Mouse (Mus musculus): ENCODE measurements around the gene Gstp2.

The Gstp2 gene

GRCm38 (mm10) chr19:4045966-4046865 is at the start of gene Gstp2:
TSS of gene Gstp2 (minus strand) at chr19:4046023.
- DNase-seq (ENCODE audit: low spot score in 2 of 2), result peak; percentile 59 to 66

GRCm38 (mm10) chr19:4094774-4095303 is 49.0 kb upstream of the Gstp2 start:
- DNase-seq (ENCODE audit: low spot score in 2 of 2), result no peak

- peak in 1 of 2 experiments; percentile 4 for DNase-seq (ENCODE audit: low spot score in 2 of 2)
Observed at GRCm38 (mm10) chr19:4094348-4094747, 48.5 kb upstream of the Gstp2 start.

GRCm38 (mm10) chr19:4093772-4094171 is 47.9 kb upstream of the Gstp2 start:
- no peak for DNase-seq (ENCODE audit: low spot score in 2 of 2)

- DNase-seq (ENCODE audit: low spot score in 2 of 2), result no peak
Observed at GRCm38 (mm10) chr19:4092750-4093149, 46.9 kb upstream of the Gstp2 start.

GRCm38 (mm10) chr19:4091383-4091782 is 45.6 kb upstream of the Gstp2 start:
- DNase-seq (ENCODE audit: low spot score in 2 of 2), result no peak

- no peak for DNase-seq (ENCODE audit: low spot score in 2 of 2)
Observed at GRCm38 (mm10) chr19:4090446-4090845, 44.6 kb upstream of the Gstp2 start.

- peak in 1 of 2 experiments; percentile 4 for DNase-seq (ENCODE audit: low spot score in 2 of 2)
Observed at GRCm38 (mm10) chr19:4089128-4089527, 43.3 kb upstream of the Gstp2 start.

- DNase-seq (ENCODE audit: low spot score in 2 of 2), result no peak
Observed at GRCm38 (mm10) chr19:4088146-4088545, 42.3 kb upstream of the Gstp2 start.

GRCm38 (mm10) chr19:4087090-4087489 is 41.3 kb upstream of the Gstp2 start:
- no peak for DNase-seq (ENCODE audit: low spot score in 2 of 2)

- no peak for DNase-seq (ENCODE audit: low spot score in 2 of 2)
Observed at GRCm38 (mm10) chr19:4086156-4086555, 40.3 kb upstream of the Gstp2 start.

- no peak for DNase-seq (ENCODE audit: low spot score in 2 of 2)
Observed at GRCm38 (mm10) chr19:4084984-4085383, 39.2 kb upstream of the Gstp2 start.

GRCm38 (mm10) chr19:4083826-4084225 is 38.0 kb upstream of the Gstp2 start:
- no peak for DNase-seq (ENCODE audit: low spot score in 2 of 2)

GRCm38 (mm10) chr19:4083316-4083715 is 37.5 kb upstream of the Gstp2 start:
- no peak for DNase-seq (ENCODE audit: low spot score in 2 of 2)

GRCm38 (mm10) chr19:4082219-4082965 is 36.6 kb upstream of the Gstp2 start:
- DNase-seq (ENCODE audit: low spot score in 2 of 2), result no peak

GRCm38 (mm10) chr19:4081394-4081793 is 35.6 kb upstream of the Gstp2 start, which contains the start of gene Cabp2:
TSS of gene Cabp2 (plus strand) at chr19:4081578.
- DNase-seq (ENCODE audit: low spot score in 2 of 2), result no peak

GRCm38 (mm10) chr19:4080511-4081009 is 34.7 kb upstream of the Gstp2 start:
- DNase-seq (ENCODE audit: low spot score in 2 of 2), result no peak

GRCm38 (mm10) chr19:4079594-4079993 is 33.8 kb upstream of the Gstp2 start:
- DNase-seq (ENCODE audit: low spot score in 2 of 2), result no peak

GRCm38 (mm10) chr19:4075531-4075930 is 29.7 kb upstream of the Gstp2 start:
- no peak for DNase-seq (ENCODE audit: low spot score in 2 of 2)

- DNase-seq (ENCODE audit: low spot score in 2 of 2), result no peak
Observed at GRCm38 (mm10) chr19:4072706-4073424, 27.0 kb upstream of the Gstp2 start.

- DNase-seq (ENCODE audit: low spot score in 2 of 2), result no peak
Observed at GRCm38 (mm10) chr19:4071406-4071805, 25.6 kb upstream of the Gstp2 start.

- DNase-seq (ENCODE audit: low spot score in 2 of 2), result no peak
Observed at GRCm38 (mm10) chr19:4070756-4071155, 24.9 kb upstream of the Gstp2 start.
